Mouse (Mus musculus) urinary bladder, postnatal 14 days (tissue): ENCODE measurements around the gene Tecrl.

ENCODE experiments used
- DNase-seq: peaks from one replicate; pipeline ENCODE4 v3.0.0; 2021; ENCODE audit warnings: low spot score

Tecrl gene

GRCm38 (mm10) chr5:83354846-83355561 lies at the start of gene Tecrl:
TSS of gene Tecrl (minus strand) at chr5:83355195.
- no peak for DNase-seq

DNA sequence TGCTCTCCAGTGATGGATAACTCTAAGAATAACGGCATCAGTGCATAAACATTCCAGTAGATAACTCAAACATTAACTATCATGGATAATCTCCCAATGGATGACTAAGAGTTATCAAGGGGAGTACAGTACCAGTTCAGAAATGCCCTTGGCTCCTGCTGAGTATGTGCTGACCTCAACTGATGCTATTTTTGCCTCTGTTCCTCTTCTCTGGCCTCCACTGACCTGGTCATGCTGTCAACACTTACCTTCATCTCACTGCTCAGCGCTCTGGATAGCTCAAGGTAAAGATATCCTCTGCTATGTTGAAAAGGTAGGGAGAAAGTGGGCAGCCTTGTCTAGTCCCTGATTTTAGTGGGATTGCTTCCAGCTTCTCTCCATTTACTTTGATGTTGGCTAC lies 30.0 kb upstream of the Tecrl start:
- no peak for DNase-seq

GRCm38 (mm10) chr5:83351615-83352014 lies 3.4 kb downstream of the Tecrl start:
- no peak for DNase-seq

- no peak for DNase-seq
Measured at GRCm38 (mm10) chr5:83339144-83339543, 15.9 kb downstream of the Tecrl start.

DNA sequence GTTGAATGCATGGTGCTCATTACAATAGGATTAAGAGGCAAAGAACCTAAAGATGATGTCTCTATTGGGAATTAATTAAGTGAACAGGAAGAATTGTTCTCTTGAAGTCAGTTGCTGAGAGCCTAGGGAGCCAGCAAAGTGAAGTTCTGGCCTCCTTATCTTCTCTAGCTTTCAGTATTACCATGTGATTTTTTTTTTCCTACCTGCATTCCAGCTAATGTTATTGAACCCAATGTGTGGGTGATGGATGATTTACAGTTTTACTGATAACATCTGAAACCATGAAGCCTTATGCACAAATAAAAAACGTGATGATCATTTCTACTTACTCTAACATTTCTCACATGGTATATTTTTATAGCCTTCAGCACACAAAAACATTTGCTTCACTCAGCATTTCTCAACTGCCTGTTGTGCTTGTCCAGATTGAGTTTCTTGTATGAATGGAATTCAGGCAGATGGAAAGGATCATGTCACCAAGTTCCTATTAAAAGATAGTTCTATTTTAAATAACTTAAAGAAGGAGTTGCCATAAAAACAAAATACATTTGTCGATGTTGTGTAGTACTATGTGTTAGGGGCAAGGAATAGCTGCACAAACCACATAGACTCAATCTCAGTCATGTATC lies 87.7 kb downstream of the Tecrl start:
- DNase-seq: no peak

- no peak for DNase-seq
Measured at GRCm38 (mm10) chr5:83260059-83260458, 94.9 kb downstream of the Tecrl start.

- DNase-seq: no peak
Measured at GRCm38 (mm10) chr5:83254141-83254540, 100.9 kb downstream of the Tecrl start.

- DNase-seq: no peak
Measured at GRCm38 (mm10) chr5:83238848-83239452, 116.0 kb downstream of the Tecrl start.
